Mouse (Mus musculus): Measurements from ENCODE around the gene Btbd2. TPM values are rescaled to one million over a fixed set of nuclear protein-coding genes. Genes with fewer than 3 reads are reported as not detected.

Btbd2 gene
- total and polyA plus RNA-seq, 3 experiments: 43.1 to 81.8 TPM; not detected in 1

- TF ChIP-seq NELFE (IDR thresholded peaks at IDR 0.05; ENCODE audit: low read depth, low read length) (peak; percentile 56; the same call in 1 of the 2 replicates), SIN3A (IDR thresholded peaks at IDR 0.05; ENCODE audit: low read length) (peak; percentile 83), MAFK (IDR thresholded peaks at IDR 0.05; ENCODE audit: borderline replicate concordance, low read depth, low read length) (no peak), ELF1 (IDR thresholded peaks at IDR 0.05; ENCODE audit: low read depth, low read length) (peak; percentile 63), E2F4 (IDR thresholded peaks at IDR 0.05; ENCODE audit: borderline replicate concordance, low read depth, low read length) (no peak), ETS1 (IDR thresholded peaks at IDR 0.05; ENCODE audit: low read depth, low read length) (peak; percentile 33; the same call in 1 of the 2 replicates), ZNF384 (IDR thresholded peaks at IDR 0.05; ENCODE audit: low read depth, low read length) (peak; percentile 85; the same call in 1 of the 2 replicates), POLR2A (IDR thresholded peaks at IDR 0.05; ENCODE audit: control insufficient read depth in 1 of 2, insufficient read depth in 1 of 2, low read depth in 1 of 2, low read length in 2 of 2, poor library complexity in 1 of 2) (peak; percentile 44 to 64; a peak in 2 of 4 replicates), UBTF (IDR thresholded peaks at IDR 0.05; ENCODE audit: borderline replicate concordance, insufficient read depth, low read depth, low read length) (0 out of 2 replicates have a peak, but pooled peaks have one; percentile 54), POLR2AphosphoS2 (IDR thresholded peaks at IDR 0.05; ENCODE audit: low read length) (no peak), MAZ (IDR thresholded peaks at IDR 0.05; ENCODE audit: low read depth, low read length) (no peak; the same call in 1 of the 2 replicates), POLR2AphosphoS5 (IDR thresholded peaks at IDR 0.05; ENCODE audit: borderline replicate concordance, low read depth, low read length) (no peak), USF1 (IDR thresholded peaks at IDR 0.05; ENCODE audit: low read depth, low read length) (peak; percentile 56; the same call in 1 of the 2 replicates), MYC (IDR thresholded peaks at IDR 0.05; ENCODE audit: low read depth, low read length) (peak; percentile 21; the same call in 1 of the 2 replicates), KAT2A (conservative IDR thresholded peaks at IDR 0.05; ENCODE audit: low read depth, low read length) (no peak; the same call in 1 of the 2 replicates), TCF12 (IDR thresholded peaks at IDR 0.05; ENCODE audit: low read depth, low read length) (0 out of 2 replicates have a peak, but pooled peaks have one; percentile 30), HCFC1 (IDR thresholded peaks at IDR 0.05; ENCODE audit: low read depth, low read length) (peak; percentile 53), ZMIZ1 (IDR thresholded peaks at IDR 0.05; ENCODE audit: low read depth, low read length) (0 out of 2 replicates have a peak, but pooled peaks have one; percentile 37), MXI1 (IDR thresholded peaks at IDR 0.05; ENCODE audit: low read depth, low read length) (peak; percentile 81), TAL1 (IDR thresholded peaks at IDR 0.05; ENCODE audit: low read length) (no peak), NRF1 (IDR thresholded peaks at IDR 0.05; ENCODE audit: insufficient read depth, low read depth, low read length, poor library complexity, severe bottlenecking) (peak; percentile 100; the same call in 1 of the 2 replicates), JUND (IDR thresholded peaks at IDR 0.05; ENCODE audit: low read depth, low read length) (no peak), TBP (IDR thresholded peaks at IDR 0.05; ENCODE audit: low read depth, low read length) (no peak), MAX (IDR thresholded peaks at IDR 0.05; ENCODE audit: low read length) (peak; percentile 30; the same call in 1 of the 2 replicates)
- H3K4me3 ChIP-seq (ENCODE audit: control insufficient read depth in 1 of 2, insufficient read depth in 1 of 2, low read depth in 2 of 2, low read length in 2 of 2): peak within 1 kb of the TSS; percentile 83 to 95
- peaks cover 0 to 24% of the 10 kb centered on the region in 2 experiments; a peak in 2 of 4 replicates for H3K36me3 ChIP-seq (ENCODE audit: control insufficient read depth in 1 of 2, insufficient read depth in 2 of 2, low read length in 2 of 2)
- H3K9me3 ChIP-seq (replicated peaks; ENCODE audit: insufficient read depth, low read length): no peaks in the 10 kb centered on the region
- peak within 1 kb of the TSS; percentile 79 for H3K9ac ChIP-seq (ENCODE audit: control insufficient read depth, low read depth, low read length, poor library complexity, severe bottlenecking)
- H3K27ac ChIP-seq (ENCODE audit: control insufficient read depth, low read depth, low read length): peak within 1 kb of the TSS; percentile 75
- DNase-seq (ENCODE audit: low read depth, low spot score): peak; percentile 99
- no peaks in the 10 kb centered on the region for H3K27me3 ChIP-seq (ENCODE audit: control insufficient read depth in 1 of 2, insufficient read depth in 2 of 2, low read length in 2 of 2)
- peaks cover 22 to 39% of the 10 kb centered on the region in 2 experiments for H3K4me1 ChIP-seq (ENCODE audit: control insufficient read depth in 1 of 2, insufficient read depth in 2 of 2, low read length in 2 of 2)
- peaks cover 4% of the 10 kb centered on the region for H3K79me2 ChIP-seq (ENCODE audit: control insufficient read depth, insufficient read depth, low read length, poor library complexity)
Measured at GRCm38 (mm10) chr10:80701721-80702535, 45.1 kb upstream of the Btbd2 start, which contains the start of the genes Mob3a and Izumo4. Gene Mob3a, minus strand, starts transcription at chr10:80701977. Gene Izumo4, plus strand, starts transcription at chr10:80702184.
